Mouse (Mus musculus) frontal cortex, adult 2 months (tissue): ENCODE data around the gene Klhl12. TPM values are rescaled to one million over a fixed set of nuclear protein-coding genes. Genes with fewer than 3 reads are reported as not detected.

Experiments used
- polyA plus RNA-seq: library from polyadenylated mRNA; depleted of rRNA; stranded (reverse); fragments of >200 nt; gene quantifications from 2 replicates; pipeline ENCODE4 v1.2.3, GENCODE M21; 2012; rRNA removed

The Klhl12 gene
- polyA plus RNA-seq, 1 experiment: 28.4 TPM

Other genes with a start within 250 kb of the Klhl12 start
- gene Adora1, start 220.1 kb upstream of the Klhl12 start, polyA plus RNA-seq: 87.1 and 88.6 TPM in 2 replicates
- 0.14 and 0.15 TPM in 2 replicates for gene Myog, start 165.5 kb upstream of the Klhl12 start, polyA plus RNA-seq
- gene Ppfia4, start 122.6 kb upstream of the Klhl12 start, polyA plus RNA-seq: 49.4 TPM in 2 replicates
- 54.0 and 62.4 TPM in 2 replicates for gene Tmem183a, start 93.6 kb upstream of the Klhl12 start, polyA plus RNA-seq
- gene 4933406M09Rik, start 69.6 kb upstream of the Klhl12 start, polyA plus RNA-seq: not detected in 2 replicates
- 14.0 and 15.9 TPM in 2 replicates for gene Cyb5r1, start 50.0 kb upstream of the Klhl12 start, polyA plus RNA-seq
- 60.4 and 64.3 TPM in 2 replicates for gene Adipor1, start 40.2 kb upstream of the Klhl12 start, polyA plus RNA-seq
- gene Rabif, start 39.1 kb downstream of the Klhl12 start, polyA plus RNA-seq: 28.2 and 29.4 TPM in 2 replicates
- gene Mgat4e, start 94.2 kb downstream of the Klhl12 start, polyA plus RNA-seq: 0.08 TPM in 1 of 2 replicates, not detected in the other
- gene Kdm5b, start 104.6 kb downstream of the Klhl12 start, polyA plus RNA-seq: 29.9 and 31.5 TPM in 2 replicates
- 5.5 and 8.9 TPM in 2 replicates for gene Syt2, start 191.1 kb downstream of the Klhl12 start, polyA plus RNA-seq